Mouse (Mus musculus): ENCODE data around the gene Igsf3. TPM values are rescaled to one million over a fixed set of nuclear protein-coding genes. Genes with fewer than 3 reads are reported as not detected.

The Igsf3 gene
- 2.5 TPM for polyA plus RNA-seq (2017; shearing (Covaris generic))

DNA sequence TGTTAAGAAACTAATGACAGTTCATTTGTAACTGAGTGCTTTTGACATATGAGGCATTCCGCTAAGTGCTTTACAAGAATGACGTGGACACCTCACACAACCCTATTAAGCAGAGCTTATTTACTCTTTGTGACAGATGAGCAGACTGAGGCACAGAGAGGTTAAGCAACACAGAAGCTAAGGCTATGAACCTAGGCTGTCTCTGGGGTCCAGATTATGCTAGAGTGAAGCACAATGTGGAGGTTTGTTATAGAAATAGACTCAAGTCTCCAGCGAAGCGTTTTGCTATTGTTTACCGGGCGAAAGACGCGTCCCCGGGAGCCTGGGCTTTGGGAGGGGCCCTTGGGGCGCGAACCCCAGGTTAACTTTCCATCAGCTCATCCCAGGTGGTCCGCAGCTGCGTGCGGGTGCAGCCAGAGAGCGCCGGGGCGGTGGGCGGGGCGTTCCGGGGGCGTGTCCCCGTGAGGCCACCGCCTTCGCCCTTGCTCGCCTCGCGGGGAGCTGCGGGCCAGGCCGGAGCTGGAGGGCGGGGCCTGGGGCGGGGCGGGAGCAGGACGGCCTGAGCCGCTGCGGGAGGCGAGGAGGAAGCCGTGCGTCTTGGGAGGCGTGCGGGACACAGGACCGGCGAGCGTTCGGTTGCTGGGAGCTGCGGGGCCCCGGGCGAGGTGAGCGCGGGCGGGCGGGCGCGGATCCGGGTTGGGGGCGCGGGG lies at the start of gene Igsf3:
TSS of gene Igsf3 (plus strand) at position 546 of the 710 bp plus-strand sequence.

Other genes with a start within 250 kb of the Igsf3 start
- gene Cd2, start 89.1 kb upstream of the Igsf3 start, polyA plus RNA-seq (2017; shearing (Covaris generic)): 934 TPM
- gene Atp1a1, start 227.6 kb downstream of the Igsf3 start, polyA plus RNA-seq (2017; shearing (Covaris generic)): 111 TPM

Measured in naive thymus-derived CD4-positive, alpha-beta T cell, adult 5 months (primary cell).